Mouse (Mus musculus) CH12.LX (cell line): ENCODE measurements at regions not wholly inside any gene's neighbourhood (a gene's known extent, or its start where the extent isn't known, plus 50 kb on each side); places are given as distances from the start of the nearest gene placed in this dataset.

ENCODE experiments used
- DNase-seq: peaks from one replicate; pipeline ENCODE4 v3.0.0-alpha.2; 2013; ENCODE audit errors: extremely low read depth
- H3K27ac ChIP-seq: 2 replicates; pipeline ENCODE4 v1.5.1; 2012; ENCODE audit warnings: low read depth, mild to moderate bottlenecking, control low read depth, moderate library complexity; ENCODE audit not compliant: insufficient read depth
- H3K27me3 ChIP-seq: replicated peaks from 2 replicates; pipeline ENCODE3; 2012; ENCODE audit warnings: inconsistent platforms
- H3K36me3 ChIP-seq, 2 experiments: replicated peaks in 1 of 2; 2 replicates each; pipeline versions ENCODE3 to v1.6.1; 2012; ENCODE audit warnings: inconsistent platforms in 1 of 2, low read length in 1 of 2, mild to moderate bottlenecking in 1 of 2, mixed read lengths in 1 of 2, moderate library complexity in 1 of 2; ENCODE audit not compliant: control insufficient read depth in 1 of 2, insufficient read depth in 1 of 2
- H3K4me1 ChIP-seq, 2 experiments: 2 replicates each; pipeline ENCODE4 v1.6.1; 2012; ENCODE audit warnings: inconsistent platforms in 1 of 2, moderate library complexity in 1 of 2; ENCODE audit not compliant: insufficient read depth in 2 of 2, control insufficient read depth in 1 of 2
- H3K4me2 ChIP-seq: 2 replicates; pipeline ENCODE4 v1.6.1; 2012; ENCODE audit warnings: low read depth, mild to moderate bottlenecking, control low read depth; ENCODE audit not compliant: poor library complexity, insufficient read depth, severe bottlenecking
- H3K4me3 ChIP-seq, 3 experiments: fragments of 150-350 bp in 1 of 3; sonication (generic) in 1 of 3; replicated peaks in 1 of 3; 2 replicates each; pipeline versions ENCODE3 to v1.5.1; 2011 to 2012; ENCODE audit warnings: low read depth in 2 of 3, low read length in 2 of 3, mild to moderate bottlenecking in 2 of 3, moderate library complexity in 2 of 3, control low read depth in 1 of 3, improper control_type of control experiment in 1 of 3, inconsistent platforms in 1 of 3, mixed read lengths in 1 of 3; ENCODE audit not compliant: poor library complexity in 1 of 3
- H3K79me2 ChIP-seq: replicated peaks from 2 replicates; pipeline ENCODE4 v1.6.1; 2012; ENCODE audit warnings: mild to moderate bottlenecking, moderate library complexity; ENCODE audit not compliant: control insufficient read depth, poor library complexity, insufficient read depth, severe bottlenecking; ENCODE audit errors: extremely low read depth
- H3K9ac ChIP-seq: 2 replicates; pipeline ENCODE4 v1.6.1; 2012; ENCODE audit warnings: low read depth, mild to moderate bottlenecking, control low read depth, moderate library complexity; ENCODE audit not compliant: insufficient read depth
- H3K9me3 ChIP-seq: replicated peaks from 2 replicates; pipeline ENCODE3; 2012; ENCODE audit warnings: low read length, inconsistent platforms, mixed read lengths
- BHLHE40 ChIP-seq: IDR thresholded peaks from 2 replicates; pipeline ENCODE4 v1.6.1; 2011; ENCODE audit warnings: mild to moderate bottlenecking, low read depth, low read length, improper control_type of control experiment
- CHD1 ChIP-seq: IDR thresholded peaks from 2 replicates; pipeline ENCODE4 v1.6.1; 2012; ENCODE audit warnings: low read depth, low read length, improper control_type of control experiment, inconsistent platforms
- CHD2 ChIP-seq: IDR thresholded peaks from 2 replicates; pipeline ENCODE4 v1.6.1; 2011; ENCODE audit warnings: low read length, improper control_type of control experiment
- HCFC1 ChIP-seq: IDR thresholded peaks from 2 replicates; pipeline ENCODE4 v1.6.1; 2012; ENCODE audit warnings: low read depth, mild to moderate bottlenecking, inconsistent platforms, low read length, improper control_type of control experiment
- JUND ChIP-seq: conservative IDR thresholded peaks from 2 replicates; pipeline ENCODE4 v1.6.1; 2011; ENCODE audit warnings: low read depth, low read length, improper control_type of control experiment
- KAT2A ChIP-seq: IDR thresholded peaks from 2 replicates; pipeline ENCODE4 v1.6.1; 2012; ENCODE audit warnings: low read length, improper control_type of control experiment, inconsistent platforms; ENCODE audit not compliant: insufficient replicate concordance
- MAZ ChIP-seq: IDR thresholded peaks from 2 replicates; pipeline ENCODE4 v1.6.1; 2012; ENCODE audit warnings: low read depth, mild to moderate bottlenecking, inconsistent platforms, low read length, improper control_type of control experiment, moderate library complexity
- NELFE ChIP-seq: IDR thresholded peaks from 2 replicates; pipeline ENCODE4 v1.6.1; 2011; ENCODE audit warnings: low read depth, low read length, improper control_type of control experiment
- NRF1 ChIP-seq: IDR thresholded peaks from 2 replicates; pipeline ENCODE4 v1.6.1; 2014; ENCODE audit warnings: low read depth, mild to moderate bottlenecking, inconsistent platforms, low read length, improper control_type of control experiment, moderate library complexity
- PAX5 ChIP-seq: IDR thresholded peaks from 2 replicates; pipeline ENCODE4 v1.6.1; 2012; ENCODE audit warnings: low read length, inconsistent platforms, mixed read lengths
- POLR2A ChIP-seq: IDR thresholded peaks from 2 replicates; pipeline ENCODE4 v1.6.1; 2011; ENCODE audit warnings: low read depth, mild to moderate bottlenecking, improper control_type of control experiment, low read length
- SIN3A ChIP-seq: IDR thresholded peaks from 2 replicates; pipeline ENCODE4 v1.6.1; 2012; ENCODE audit warnings: low read length, improper control_type of control experiment, inconsistent platforms
- SMC3 ChIP-seq: IDR thresholded peaks from 2 replicates; pipeline ENCODE4 v1.6.1; 2011; ENCODE audit warnings: low read depth, low read length, improper control_type of control experiment
- TBP ChIP-seq: conservative IDR thresholded peaks from 2 replicates; pipeline ENCODE4 v1.6.1; 2011; ENCODE audit warnings: low read depth, low read length, improper control_type of control experiment
- ZMIZ1 ChIP-seq: IDR thresholded peaks from 2 replicates; pipeline ENCODE4 v1.6.1; 2012; ENCODE audit warnings: low read depth, mild to moderate bottlenecking, inconsistent platforms, low read length, improper control_type of control experiment
- dilution Hi-C: fragments of 300-500 bp; cut with MboI; formaldehyde crosslinking; loops from 2 replicates; pipeline ENCODE4 v1.14.3; 2020; ENCODE audit warnings: low sequenced_read_pairs; ENCODE audit not compliant: extremely low pct_unique_long_range_greater_than_20kb, extremely low pct_ligation_motif_present
- in situ Hi-C: fragments of 300-500 bp; cut with MboI; formaldehyde crosslinking; loops from 3 replicates; pipeline ENCODE4 v1.14.3; 2019; ENCODE audit warnings: low sequenced_read_pairs, low pct_ligation_motif_present, low pct_unique_long_range_greater_than_20kb, mixed read lengths

GRCm38 (mm10) chr10:17175385-17175784 is 547.6 kb upstream of the Cited2 start:
- H3K9me3 ChIP-seq = no peaks in the 10 kb centered on the region
- H3K79me2 ChIP-seq = no peaks in the 10 kb centered on the region
- TF ChIP-seq JUND = no peak
- no peak for TF ChIP-seq HCFC1
- TF ChIP-seq NELFE = no peak
- TF ChIP-seq TBP = no peak
- no peak for TF ChIP-seq SMC3
- TF ChIP-seq CHD1 = no peak
- TF ChIP-seq POLR2A = no peak
- no peak for TF ChIP-seq BHLHE40
- TF ChIP-seq KAT2A = no peak
- no peak for TF ChIP-seq MAZ
- no peak overlapping the region for H3K27ac ChIP-seq
- no peaks in the 10 kb centered on the region for H3K36me3 ChIP-seq
- DNase-seq = no peak
- dilution Hi-C loops (no loop called here), in situ Hi-C loops (no loop called here)
- H3K4me1 ChIP-seq = no peaks in the 10 kb centered on the region
- H3K9ac ChIP-seq = no peak overlapping the region
- H3K27me3 ChIP-seq = no peaks in the 10 kb centered on the region
- no peak overlapping the region for H3K4me2 ChIP-seq
- no peak overlapping the region for H3K4me3 ChIP-seq

- no peaks in the 10 kb centered on the region for H3K27me3 ChIP-seq
- no peak overlapping the region for H3K4me3 ChIP-seq
- H3K9ac ChIP-seq = no peak overlapping the region
- no peak overlapping the region for H3K27ac ChIP-seq
- no peaks in the 10 kb centered on the region for H3K36me3 ChIP-seq
- H3K9me3 ChIP-seq = no peaks in the 10 kb centered on the region
- no peak for DNase-seq
- TF ChIP-seq CHD2 (no peak), ZMIZ1 (no peak), TBP (no peak), SIN3A (no peak), NRF1 (no peak), POLR2A (no peak), PAX5 (no peak), HCFC1 (no peak), JUND (no peak)
- dilution Hi-C loops (no loop called here), in situ Hi-C loops (no loop called here)
- no peaks in the 10 kb centered on the region for H3K79me2 ChIP-seq
- H3K4me2 ChIP-seq = no peak overlapping the region
- no peaks in the 10 kb centered on the region for H3K4me1 ChIP-seq
Measured at GRCm38 (mm10) chr10:17177054-17177453, 546.0 kb upstream of the Cited2 start.
